Mouse (Mus musculus): Measurements from ENCODE around the gene Adtrp. TPM values are rescaled to one million over a fixed set of nuclear protein-coding genes. Genes with fewer than 3 reads are reported as not detected.

The Adtrp gene
- polyA plus RNA-seq, 1 experiment: not detected

GRCm38 (mm10) chr13:41746971-41747615 is 100.4 kb downstream of the Adtrp start:
- Histone ChIP-seq H3K36me3 (ENCODE audit: control insufficient read depth, insufficient read depth) (no peaks in the 10 kb centered on the region), H3ac (ENCODE audit: control insufficient read depth, insufficient read length, low read depth) (no peak overlapping the region), H3K79me2 (ENCODE audit: control insufficient read depth, insufficient read depth) (no peaks in the 10 kb centered on the region), H3K79me3 (ENCODE audit: low read depth) (no peaks in the 10 kb centered on the region), H3K4me3 (ENCODE audit: insufficient read depth, poor library complexity, severe bottlenecking) (no peak overlapping the region), H3K27me3 (ENCODE audit: control insufficient read depth, insufficient read depth, insufficient read length) (no peaks in the 10 kb centered on the region)
- TF ChIP-seq MYOD1 (IDR thresholded peaks at IDR 0.05; ENCODE audit: control insufficient read depth, insufficient read length, low read depth): no peak
- TF ChIP-seq CEBPB (IDR thresholded peaks at IDR 0.05; ENCODE audit: low read depth): peak; percentile 42

- H3K79me3 ChIP-seq (ENCODE audit: low read depth): no peaks in the 10 kb centered on the region
These were observed 106.9 kb downstream of the Adtrp start for GRCm38 (mm10) chr13:41740456-41741085.

GRCm38 (mm10) chr13:41737628-41738309 is 109.7 kb downstream of the Adtrp start:
- Histone ChIP-seq H3K79me3 (ENCODE audit: low read depth) (no peaks in the 10 kb centered on the region), H3K27me3 (ENCODE audit: control insufficient read depth, insufficient read depth, insufficient read length) (no peaks in the 10 kb centered on the region), H3K36me3 (ENCODE audit: control insufficient read depth, insufficient read depth) (no peaks in the 10 kb centered on the region), H3ac (ENCODE audit: control insufficient read depth, insufficient read length, low read depth) (no peak overlapping the region), H3K79me2 (ENCODE audit: control insufficient read depth, insufficient read depth) (no peaks in the 10 kb centered on the region), H3K4me3 (ENCODE audit: insufficient read depth, poor library complexity, severe bottlenecking) (no peak overlapping the region)
- TF ChIP-seq MYOD1 (IDR thresholded peaks at IDR 0.05; ENCODE audit: control insufficient read depth, insufficient read length, low read depth) (no peak), USF1 (IDR thresholded peaks at IDR 0.05; ENCODE audit: low read depth) (no peak), MAX (IDR thresholded peaks at IDR 0.05) (no peak), CTCF (IDR thresholded peaks at IDR 0.05; ENCODE audit: control insufficient read depth, insufficient read depth, insufficient read length) (no peak), CEBPB (IDR thresholded peaks at IDR 0.05; ENCODE audit: low read depth) (no peak), FOSL1 (IDR thresholded peaks at IDR 0.05; ENCODE audit: insufficient read depth, low read length, poor library complexity, severe bottlenecking) (no peak), MYOG (IDR thresholded peaks at IDR 0.05; ENCODE audit: control insufficient read depth, extremely low read depth, insufficient read length) (no peak)

More at GRCm38 (mm10) chr13:41740456-41741085, 106.9 kb downstream of the Adtrp start:
- Histone ChIP-seq H3K79me2 (ENCODE audit: control insufficient read depth, insufficient read depth) (no peaks in the 10 kb centered on the region), H3K27me3 (ENCODE audit: control insufficient read depth, insufficient read depth, insufficient read length) (no peaks in the 10 kb centered on the region), H3ac (ENCODE audit: control insufficient read depth, insufficient read length, low read depth) (no peak overlapping the region), H3K4me3 (ENCODE audit: insufficient read depth, poor library complexity, severe bottlenecking) (no peak overlapping the region), H3K36me3 (ENCODE audit: control insufficient read depth, insufficient read depth) (no peaks in the 10 kb centered on the region)
- TF ChIP-seq MAX (IDR thresholded peaks at IDR 0.05) (no peak), FOSL1 (IDR thresholded peaks at IDR 0.05; ENCODE audit: insufficient read depth, low read length, poor library complexity, severe bottlenecking) (no peak), CTCF (IDR thresholded peaks at IDR 0.05; ENCODE audit: control insufficient read depth, insufficient read depth, insufficient read length) (no peak), CEBPB (IDR thresholded peaks at IDR 0.05; ENCODE audit: low read depth) (no peak)

GRCm38 (mm10) chr13:41729660-41730059 is 117.8 kb downstream of the Adtrp start:
- Histone ChIP-seq H3K79me2 (ENCODE audit: control insufficient read depth, insufficient read depth) (no peaks in the 10 kb centered on the region), H3K27me3 (ENCODE audit: control insufficient read depth, insufficient read depth, insufficient read length) (no peaks in the 10 kb centered on the region), H3K36me3 (ENCODE audit: control insufficient read depth, insufficient read depth) (no peaks in the 10 kb centered on the region), H3K79me3 (ENCODE audit: low read depth) (no peaks in the 10 kb centered on the region), H3ac (ENCODE audit: control insufficient read depth, insufficient read length, low read depth) (no peak overlapping the region), H3K4me3 (ENCODE audit: insufficient read depth, poor library complexity, severe bottlenecking) (no peak overlapping the region)
- TF ChIP-seq MYOD1 (IDR thresholded peaks at IDR 0.05; ENCODE audit: control insufficient read depth, insufficient read length, low read depth) (no peak), CTCF (IDR thresholded peaks at IDR 0.05; ENCODE audit: control insufficient read depth, insufficient read depth, insufficient read length) (no peak), MAX (IDR thresholded peaks at IDR 0.05) (no peak), CEBPB (IDR thresholded peaks at IDR 0.05; ENCODE audit: low read depth) (no peak), USF1 (IDR thresholded peaks at IDR 0.05; ENCODE audit: low read depth) (no peak), FOSL1 (IDR thresholded peaks at IDR 0.05; ENCODE audit: insufficient read depth, low read length, poor library complexity, severe bottlenecking) (no peak), MYOG (IDR thresholded peaks at IDR 0.05; ENCODE audit: control insufficient read depth, extremely low read depth, insufficient read length) (no peak)

GRCm38 (mm10) chr13:41727803-41728202 is 119.7 kb downstream of the Adtrp start:
- no peak for TF ChIP-seq MYOG (IDR thresholded peaks at IDR 0.05; ENCODE audit: control insufficient read depth, extremely low read depth, insufficient read length)
- TF ChIP-seq CTCF (IDR thresholded peaks at IDR 0.05; ENCODE audit: control insufficient read depth, insufficient read depth, insufficient read length): no peak
- TF ChIP-seq USF1 (IDR thresholded peaks at IDR 0.05; ENCODE audit: low read depth): no peak
- no peak for TF ChIP-seq CEBPB (IDR thresholded peaks at IDR 0.05; ENCODE audit: low read depth)
- no peaks in the 10 kb centered on the region for H3K79me2 ChIP-seq (ENCODE audit: control insufficient read depth, insufficient read depth)
- H3K36me3 ChIP-seq (ENCODE audit: control insufficient read depth, insufficient read depth): no peaks in the 10 kb centered on the region
- no peak overlapping the region for H3K4me3 ChIP-seq (ENCODE audit: insufficient read depth, poor library complexity, severe bottlenecking)
- H3ac ChIP-seq (ENCODE audit: control insufficient read depth, insufficient read length, low read depth): no peak overlapping the region
- H3K27me3 ChIP-seq (ENCODE audit: control insufficient read depth, insufficient read depth, insufficient read length): no peaks in the 10 kb centered on the region
- H3K79me3 ChIP-seq (ENCODE audit: low read depth): no peaks in the 10 kb centered on the region

- Histone ChIP-seq H3K27me3 (ENCODE audit: control insufficient read depth, insufficient read depth, insufficient read length) (no peaks in the 10 kb centered on the region), H3K79me3 (ENCODE audit: low read depth) (no peaks in the 10 kb centered on the region), H3ac (ENCODE audit: control insufficient read depth, insufficient read length, low read depth) (no peak overlapping the region), H3K36me3 (ENCODE audit: control insufficient read depth, insufficient read depth) (no peaks in the 10 kb centered on the region), H3K79me2 (ENCODE audit: control insufficient read depth, insufficient read depth) (no peaks in the 10 kb centered on the region), H3K4me3 (ENCODE audit: insufficient read depth, poor library complexity, severe bottlenecking) (no peak overlapping the region)
- TF ChIP-seq MYOG (IDR thresholded peaks at IDR 0.05; ENCODE audit: control insufficient read depth, extremely low read depth, insufficient read length) (no peak), FOSL1 (IDR thresholded peaks at IDR 0.05; ENCODE audit: insufficient read depth, low read length, poor library complexity, severe bottlenecking) (no peak), USF1 (IDR thresholded peaks at IDR 0.05; ENCODE audit: low read depth) (no peak), MAX (IDR thresholded peaks at IDR 0.05) (no peak), CEBPB (IDR thresholded peaks at IDR 0.05; ENCODE audit: low read depth) (no peak), CTCF (IDR thresholded peaks at IDR 0.05; ENCODE audit: control insufficient read depth, insufficient read depth, insufficient read length) (no peak), MYOD1 (IDR thresholded peaks at IDR 0.05; ENCODE audit: control insufficient read depth, insufficient read length, low read depth) (no peak)
These were observed 128.2 kb downstream of the Adtrp start for GRCm38 (mm10) chr13:41719331-41719730.

Measured in C2C12 (cell line).